Mouse (Mus musculus): Measurements from ENCODE around the gene Arhgdib. TPM values are rescaled to one million over a fixed set of nuclear protein-coding genes. Genes with fewer than 3 reads are reported as not detected.
A peak's percentile ranks its signal among the peaks of the same experiment; 100 is the strongest.

Arhgdib gene
- total and polyA plus RNA-seq, 2 experiments from 2014 or later, result 8.3 to 16.1 TPM

DNA sequence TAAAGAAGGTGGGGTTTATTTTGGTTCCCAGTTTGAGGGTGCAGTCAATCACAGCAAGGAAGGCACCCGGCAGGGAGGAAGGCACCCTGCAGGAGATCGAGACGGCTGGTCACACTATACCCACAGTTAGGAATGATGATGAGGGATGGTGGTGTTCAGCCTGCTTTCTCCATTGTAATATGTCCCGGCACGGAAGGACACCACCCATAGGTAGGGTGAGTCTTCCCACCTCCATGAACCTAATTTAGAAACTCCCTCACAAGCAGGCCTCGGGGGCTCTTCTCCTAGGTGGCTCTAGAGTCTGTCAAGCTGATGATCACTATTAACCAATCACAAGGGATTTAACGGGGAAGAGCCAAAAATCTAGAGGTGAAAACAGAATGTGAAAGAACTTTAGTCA lies 18.8 kb downstream of the Arhgdib start:
- no peak overlapping the region for H3K27ac ChIP-seq (ENCODE audit: low read depth, low read length)
- DNase-seq (ENCODE audit: low spot score), result no peak
- no peak for TF ChIP-seq CTCF (IDR thresholded peaks at IDR 0.05)
- no peaks in the 10 kb centered on the region for H3K9me3 ChIP-seq (ENCODE audit: low read length)
- no peaks in the 10 kb centered on the region for H3K27me3 ChIP-seq (ENCODE audit: insufficient read depth, low read length)
- H3K4me1 ChIP-seq (ENCODE audit: insufficient read depth, low read length), result no peaks in the 10 kb centered on the region
- H3K4me3 ChIP-seq (ENCODE audit: low read depth, low read length), result no peak overlapping the region
- ATAC-seq (ENCODE audit: low FRiP score), result no peak
- H3K4me2 ChIP-seq (ENCODE audit: low read depth, low read length, poor library complexity, severe bottlenecking), result no peak overlapping the region
- H3K36me3 ChIP-seq (ENCODE audit: insufficient read depth, low read length), result no peaks in the 10 kb centered on the region
- no peak overlapping the region for H3K9ac ChIP-seq (replicated peaks; ENCODE audit: low read length, poor library complexity, severe bottlenecking)
- 89% methylated on average over 7 of the region's 7 CpGs for WGBS

DNA sequence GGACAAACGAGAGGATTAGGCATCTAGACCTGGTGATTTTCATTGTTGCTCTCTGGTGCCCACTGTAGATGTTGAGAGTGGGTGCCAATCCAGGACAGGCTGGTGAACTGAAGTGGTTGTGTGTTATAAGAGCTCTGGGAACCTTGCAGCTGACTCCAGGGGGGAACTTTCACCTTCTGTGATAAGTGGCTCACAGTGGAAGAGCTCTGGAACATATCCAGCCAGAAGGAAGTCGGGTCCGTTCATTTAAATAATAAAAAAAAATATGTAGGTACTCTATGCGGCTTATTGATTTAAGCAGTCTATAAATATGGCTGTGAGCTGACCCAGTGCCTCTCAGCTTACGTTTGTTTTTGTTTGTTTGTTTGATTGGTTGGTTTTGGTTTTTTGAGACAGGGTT lies 19.6 kb downstream of the Arhgdib start, which contains the start of gene Erp27:
Erp27 (minus strand) TSS at position 101 of the 400 bp plus-strand sequence.
- Histone ChIP-seq H3K27me3 (ENCODE audit: insufficient read depth, low read length) (no peaks in the 10 kb centered on the region), H3K36me3 (ENCODE audit: insufficient read depth, low read length) (no peaks in the 10 kb centered on the region), H3K4me2 (ENCODE audit: low read depth, low read length, poor library complexity, severe bottlenecking) (no peak within 1 kb of the TSS), H3K4me1 (ENCODE audit: insufficient read depth, low read length) (no peaks in the 10 kb centered on the region), H3K27ac (ENCODE audit: low read depth, low read length) (no peak within 1 kb of the TSS), H3K9ac (replicated peaks; ENCODE audit: low read length, poor library complexity, severe bottlenecking) (no peak within 1 kb of the TSS), H3K9me3 (ENCODE audit: low read length) (no peaks in the 10 kb centered on the region), H3K4me3 (ENCODE audit: low read depth, low read length) (no peak within 1 kb of the TSS)
- TF ChIP-seq CTCF (IDR thresholded peaks at IDR 0.05), result no peak
- DNase-seq (ENCODE audit: low spot score) (no peak), ATAC-seq (ENCODE audit: low FRiP score) (no peak)
- 79% methylated on average over 5 of the region's 5 CpGs for WGBS

DNA sequence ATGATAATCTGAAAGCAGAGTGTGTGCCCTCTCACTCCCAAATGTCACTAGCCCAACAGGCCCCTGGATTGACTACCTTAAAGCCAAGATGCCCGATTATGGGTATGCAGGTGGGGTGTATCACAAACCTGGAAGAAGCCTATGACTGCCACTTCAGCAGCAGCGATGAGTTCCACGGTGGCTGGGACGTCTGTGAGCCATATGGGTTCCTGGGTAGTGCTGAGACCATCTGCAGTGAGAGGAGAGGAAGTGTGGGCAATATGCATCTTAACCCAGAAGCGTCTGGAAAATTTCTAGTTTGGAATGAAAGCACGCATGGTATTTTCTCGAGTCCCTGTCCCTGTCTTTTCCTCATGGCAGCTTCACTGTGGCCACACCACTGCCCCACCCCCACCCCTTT lies 20.1 kb downstream of the Arhgdib start:
- no peak overlapping the region for H3K27ac ChIP-seq (ENCODE audit: low read depth, low read length)
- H3K36me3 ChIP-seq (ENCODE audit: insufficient read depth, low read length), result no peaks in the 10 kb centered on the region
- ATAC-seq (ENCODE audit: low FRiP score), result no peak
- H3K4me1 ChIP-seq (ENCODE audit: insufficient read depth, low read length), result no peaks in the 10 kb centered on the region
- 88% methylated on average over 7 of the region's 7 CpGs for WGBS
- TF ChIP-seq CTCF (IDR thresholded peaks at IDR 0.05), result no peak
- H3K9ac ChIP-seq (replicated peaks; ENCODE audit: low read length, poor library complexity, severe bottlenecking), result no peak overlapping the region
- no peaks in the 10 kb centered on the region for H3K27me3 ChIP-seq (ENCODE audit: insufficient read depth, low read length)
- H3K4me2 ChIP-seq (ENCODE audit: low read depth, low read length, poor library complexity, severe bottlenecking), result no peak overlapping the region
- H3K4me3 ChIP-seq (ENCODE audit: low read depth, low read length), result no peak overlapping the region
- DNase-seq (ENCODE audit: low spot score), result no peak
- H3K9me3 ChIP-seq (ENCODE audit: low read length), result no peaks in the 10 kb centered on the region

DNA sequence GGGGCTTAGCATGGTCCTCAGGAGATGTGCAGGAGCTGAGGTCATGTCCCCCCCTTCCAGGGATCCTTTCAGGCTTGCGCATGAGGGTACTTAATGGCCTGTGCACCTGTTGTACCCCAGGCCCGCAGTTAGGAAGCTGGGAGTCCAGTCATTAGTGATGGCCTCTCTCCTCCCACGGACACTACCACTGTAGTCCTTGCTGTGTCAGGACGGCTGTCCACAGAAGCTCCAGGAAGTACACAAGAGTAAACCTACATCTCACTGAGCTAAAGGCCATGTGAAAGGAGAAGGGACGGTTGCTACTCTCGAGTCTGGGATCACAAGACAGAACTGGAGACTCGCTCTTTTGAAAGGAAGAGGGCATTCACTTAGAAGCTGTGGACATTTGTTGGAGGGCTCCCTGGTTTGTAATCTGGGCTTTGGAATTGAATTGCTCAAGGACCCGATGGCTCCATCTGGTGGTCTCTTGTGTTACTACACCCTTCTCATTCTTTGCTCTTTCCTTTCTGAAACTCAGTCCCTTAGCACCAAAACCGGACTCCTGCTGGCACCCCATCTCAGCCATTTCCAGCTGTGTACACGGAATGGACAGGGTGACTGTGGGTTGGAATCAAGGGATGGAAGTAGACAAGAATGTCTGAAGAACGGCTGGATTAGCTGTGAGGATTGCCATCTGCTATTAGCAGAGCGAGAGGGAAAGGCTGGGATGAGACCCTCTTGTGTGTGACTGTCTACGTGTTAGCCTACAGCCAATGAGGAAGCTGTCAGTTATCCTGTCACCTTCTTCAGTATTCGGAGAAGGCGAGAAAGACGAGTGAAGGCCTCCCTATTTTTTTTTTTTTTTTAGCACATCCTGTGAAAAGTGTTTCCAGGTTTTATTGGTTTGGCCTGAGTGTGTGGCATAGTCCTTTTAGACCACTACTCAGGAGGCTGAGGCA lies 21.1 kb downstream of the Arhgdib start:
- WGBS, result 45% methylated on average over 16 of the region's 16 CpGs
- no peak overlapping the region for H3K27ac ChIP-seq (ENCODE audit: low read depth, low read length)
- DNase-seq (ENCODE audit: low spot score) (peak; percentile 82), ATAC-seq (ENCODE audit: low FRiP score) (no peak; the same call in 1 of the 2 replicates)
- no peaks in the 10 kb centered on the region for H3K9me3 ChIP-seq (ENCODE audit: low read length)
- no peak overlapping the region for H3K4me2 ChIP-seq (ENCODE audit: low read depth, low read length, poor library complexity, severe bottlenecking)
- no peaks in the 10 kb centered on the region for H3K4me1 ChIP-seq (ENCODE audit: insufficient read depth, low read length)
- no peaks in the 10 kb centered on the region for H3K36me3 ChIP-seq (ENCODE audit: insufficient read depth, low read length)
- peak; percentile 92 for TF ChIP-seq CTCF (IDR thresholded peaks at IDR 0.05)
- no peak overlapping the region for H3K4me3 ChIP-seq (ENCODE audit: low read depth, low read length)
- H3K9ac ChIP-seq (replicated peaks; ENCODE audit: low read length, poor library complexity, severe bottlenecking), result no peak overlapping the region
- H3K27me3 ChIP-seq (ENCODE audit: insufficient read depth, low read length), result no peaks in the 10 kb centered on the region

DNA sequence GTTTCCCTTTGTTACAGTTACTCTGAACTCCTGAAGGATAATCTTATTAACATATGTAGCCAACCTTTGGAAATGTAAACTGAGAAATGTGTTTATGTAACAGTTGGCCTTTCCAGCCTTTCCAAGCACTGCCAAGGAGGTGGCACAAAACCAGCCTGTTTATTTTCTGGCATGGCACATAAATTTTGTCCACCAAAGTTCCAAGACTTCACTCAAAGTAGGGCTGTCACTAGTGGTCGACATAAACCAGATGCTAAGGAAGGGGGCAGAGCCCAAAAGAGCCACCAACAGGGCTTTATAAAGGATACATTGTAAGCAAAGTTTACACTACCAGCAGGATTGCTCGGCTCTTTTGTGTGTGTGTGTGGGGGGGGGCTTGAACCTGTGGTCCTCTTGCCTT lies 23.8 kb downstream of the Arhgdib start:
- H3K9ac ChIP-seq (replicated peaks; ENCODE audit: low read length, poor library complexity, severe bottlenecking), result no peak overlapping the region
- TF ChIP-seq CTCF (IDR thresholded peaks at IDR 0.05), result no peak
- H3K4me1 ChIP-seq (ENCODE audit: insufficient read depth, low read length), result peaks cover 4% of the 10 kb centered on the region; the same call in 1 of the 2 replicates
- no peaks in the 10 kb centered on the region for H3K9me3 ChIP-seq (ENCODE audit: low read length)
- no peak overlapping the region for H3K4me2 ChIP-seq (ENCODE audit: low read depth, low read length, poor library complexity, severe bottlenecking)
- no peaks in the 10 kb centered on the region for H3K27me3 ChIP-seq (ENCODE audit: insufficient read depth, low read length)
- H3K4me3 ChIP-seq (ENCODE audit: low read depth, low read length), result no peak overlapping the region
- DNase-seq (ENCODE audit: low spot score) (no peak), ATAC-seq (ENCODE audit: low FRiP score) (no peak)
- WGBS, result 10% methylated on average over 2 of the region's 2 CpGs
- no peaks in the 10 kb centered on the region for H3K36me3 ChIP-seq (ENCODE audit: insufficient read depth, low read length)
- no peak overlapping the region for H3K27ac ChIP-seq (ENCODE audit: low read depth, low read length)

DNA sequence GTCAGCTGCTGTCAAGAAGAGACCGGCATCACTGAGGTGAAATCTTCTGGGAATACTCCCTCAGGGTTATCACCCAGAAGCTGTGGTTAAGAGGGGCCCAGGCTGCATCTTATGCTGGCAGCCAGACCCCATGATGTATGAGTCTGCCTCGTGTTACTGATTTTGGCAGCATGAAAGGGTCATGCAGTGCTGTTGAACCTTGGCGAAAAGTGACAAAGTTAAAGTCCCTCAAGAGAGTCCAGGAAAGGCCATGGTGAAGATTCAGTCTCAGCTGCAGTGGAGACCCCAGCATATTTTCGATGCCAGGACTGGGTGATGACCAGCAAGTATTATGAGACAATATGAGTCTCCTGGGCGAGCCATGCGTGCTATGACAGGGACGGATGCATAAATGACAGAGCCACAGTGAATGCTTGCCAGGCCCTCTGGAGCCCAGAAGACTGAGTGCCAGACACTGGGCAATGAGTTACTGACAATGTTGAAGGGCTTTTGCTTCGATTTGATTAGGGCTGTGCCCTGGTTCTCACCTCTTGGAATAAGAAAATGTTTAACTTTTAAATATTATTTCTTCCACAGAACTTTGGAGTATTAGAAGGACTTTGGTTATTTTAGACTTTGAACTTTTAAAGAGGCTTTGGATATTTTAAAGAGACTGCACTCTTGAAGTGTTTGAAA lies 25.8 kb downstream of the Arhgdib start:
- 88% methylated on average over 8 of the region's 8 CpGs for WGBS
- H3K27me3 ChIP-seq (ENCODE audit: insufficient read depth, low read length), result no peaks in the 10 kb centered on the region

More for the DNA sequence above, 25.8 kb downstream of the Arhgdib start:
- H3K4me3 ChIP-seq (ENCODE audit: low read depth, low read length), result no peak overlapping the region
- ATAC-seq (ENCODE audit: low FRiP score) (no peak), DNase-seq (ENCODE audit: low spot score) (no peak)
- peaks cover 4% of the 10 kb centered on the region; the same call in 1 of the 2 replicates for H3K4me1 ChIP-seq (ENCODE audit: insufficient read depth, low read length)
- H3K27ac ChIP-seq (ENCODE audit: low read depth, low read length), result no peak overlapping the region
- no peaks in the 10 kb centered on the region for H3K9me3 ChIP-seq (ENCODE audit: low read length)
- no peak overlapping the region for H3K9ac ChIP-seq (replicated peaks; ENCODE audit: low read length, poor library complexity, severe bottlenecking)
- no peaks in the 10 kb centered on the region for H3K36me3 ChIP-seq (ENCODE audit: insufficient read depth, low read length)
- no peak for TF ChIP-seq CTCF (IDR thresholded peaks at IDR 0.05)
- no peak overlapping the region for H3K4me2 ChIP-seq (ENCODE audit: low read depth, low read length, poor library complexity, severe bottlenecking)

Measured in midbrain, postnatal 0 days (tissue).